Mouse (Mus musculus) thymus, adult 2 months (tissue): Measurements from ENCODE around the gene Ankrd42. TPM values are rescaled to one million over a fixed set of nuclear protein-coding genes. Genes with fewer than 3 reads are reported as not detected.

Experiments used
- DNase-seq: peaks from one replicate; pipeline ENCODE4 v3.0.0; 2021
- H3K27ac ChIP-seq: fragments of 200-500 bp; 2 replicates; pipeline ENCODE4 v1.5.1; 2012; ENCODE audit warnings: low read length, control low read depth; ENCODE audit not compliant: control insufficient read depth, insufficient read depth
- H3K27me3 ChIP-seq: fragments of 200-500 bp; 2 replicates; pipeline ENCODE4 v1.6.1; 2012; ENCODE audit warnings: mild to moderate bottlenecking, low read length, moderate library complexity, mixed read lengths; ENCODE audit not compliant: control insufficient read depth, insufficient read depth
- H3K36me3 ChIP-seq: fragments of 200-500 bp; 2 replicates; pipeline ENCODE4 v1.6.1; 2012; ENCODE audit warnings: mild to moderate bottlenecking, low read length, moderate library complexity; ENCODE audit not compliant: control insufficient read depth, insufficient read depth
- H3K4me1 ChIP-seq: fragments of 200-500 bp; replicated peaks from 2 replicates; pipeline ENCODE4 v1.6.1; 2012; ENCODE audit warnings: low read length; ENCODE audit not compliant: control insufficient read depth, insufficient read depth
- H3K4me3 ChIP-seq: fragments of 200-500 bp; 2 replicates; pipeline ENCODE4 v1.5.1; 2012; ENCODE audit warnings: mild to moderate bottlenecking, low read length, control low read depth, moderate library complexity; ENCODE audit not compliant: control insufficient read depth, insufficient read depth
- CTCF ChIP-seq: fragments of 200-500 bp; IDR thresholded peaks from 2 replicates; pipeline ENCODE4 v1.5.1; 2012; ENCODE audit warnings: mild to moderate bottlenecking, control low read depth, low read length, moderate library complexity, borderline replicate concordance; ENCODE audit not compliant: control insufficient read depth, poor library complexity, insufficient read depth; ENCODE audit errors: extremely low read depth
- POLR2A ChIP-seq: fragments of 200-500 bp; IDR thresholded peaks from 2 replicates; pipeline ENCODE4 v1.6.1; 2012; ENCODE audit warnings: mild to moderate bottlenecking, low read length, control low read depth, moderate library complexity; ENCODE audit not compliant: control insufficient read depth, poor library complexity, insufficient read depth; ENCODE audit errors: extremely low read depth
- WGBS: fragments of 180-500 bp; shearing (Covaris S2); methylation state at CpG from one replicate; pipeline ENCODE4 v1.1.7; 2018; 5-methylcytosine and 5-hydroxymethylcytosine counted together
- polyA plus RNA-seq: library from polyadenylated mRNA; depleted of rRNA; stranded (reverse); fragments of >200 nt; gene quantifications from 2 replicates; pipeline ENCODE4 v1.2.3, GENCODE M21; 2012; rRNA removed

The Ankrd42 gene
- polyA plus RNA-seq, 1 experiment = 0.39 TPM

GRCm38 (mm10) chr7:92546763-92547162, 90.2 kb downstream of the Ankrd42 start:
- Histone ChIP-seq H3K36me3 (no peaks in the 10 kb centered on the region), H3K27ac (no peak overlapping the region), H3K27me3 (no peaks in the 10 kb centered on the region), H3K4me1 (no peaks in the 10 kb centered on the region), H3K4me3 (no peak overlapping the region)
- no peak for TF ChIP-seq CTCF
- TF ChIP-seq POLR2A = no peak
- whole genome bisulfite sequencing = 83% methylated on average over 2 of the region's 2 CpGs
- DNase-seq = no peak

- 72% methylated on average over 6 of the region's 6 CpGs for WGBS
- TF ChIP-seq POLR2A (no peak), CTCF (no peak)
Measured at GRCm38 (mm10) chr7:92532351-92533036, 104.4 kb downstream of the Ankrd42 start.

More at GRCm38 (mm10) chr7:92532351-92533036, 104.4 kb downstream of the Ankrd42 start:
- Histone ChIP-seq H3K27ac (no peak overlapping the region), H3K36me3 (no peaks in the 10 kb centered on the region), H3K4me3 (no peak overlapping the region), H3K4me1 (no peaks in the 10 kb centered on the region), H3K27me3 (no peaks in the 10 kb centered on the region)
- no peak for DNase-seq

Other genes starting within 250 kb of the Ankrd42 start
- 2.6 and 3.6 TPM in 2 replicates for gene Ccdc90b, start 76.0 kb downstream of the Ankrd42 start, polyA plus RNA-seq
- gene Pcf11, start 32.8 kb upstream of the Ankrd42 start, polyA plus RNA-seq = 37.5 and 42.7 TPM in 2 replicates
- 1.1 and 1.2 TPM in 2 replicates for gene Rab30, start 104.5 kb upstream of the Ankrd42 start, polyA plus RNA-seq
- gene Ddias, start 237.1 kb upstream of the Ankrd42 start, polyA plus RNA-seq = 0.81 and 1.2 TPM in 2 replicates
- 17.2 and 19.7 TPM in 2 replicates for gene Prcp, start 237.3 kb upstream of the Ankrd42 start, polyA plus RNA-seq